Mouse (Mus musculus): ENCODE measurements around the gene Muc1. TPM values are rescaled to one million over a fixed set of nuclear protein-coding genes. Genes with fewer than 3 reads are reported as not detected.
"Not testable (repeated sequence)": the region's sequence is repeated elsewhere in the genome, so short reads cannot be mapped to it uniquely, and the experiment has no call there.

Muc1 gene
- polyA plus RNA-seq, 1 experiment from 2014 or later: 0.74 TPM

GRCm38 (mm10) chr3:89214681-89215411 is 14.0 kb upstream of the Muc1 start, which contains the start of gene Thbs3:
TSS of gene Thbs3 (plus strand) at chr3:89215180.
- under 1% methylated on average over 19 of the region's 19 CpGs for WGBS
- H3K4me1 ChIP-seq: peaks cover 41% of the 10 kb centered on the region
- DNase-seq (ENCODE audit: low spot score): peak; percentile 64
- H3K36me3 ChIP-seq: peaks cover 27% of the 10 kb centered on the region
- H3K9me3 ChIP-seq (replicated peaks): no peaks in the 10 kb centered on the region
- H3K4me3 ChIP-seq: peak within 1 kb of the TSS; percentile 78
- peak within 1 kb of the TSS; percentile 96 for H3K27ac ChIP-seq
- H3K27me3 ChIP-seq (ENCODE audit: low read depth, poor library complexity, severe bottlenecking): no peaks in the 10 kb centered on the region

GRCm38 (mm10) chr3:89215853-89216252 is 13.0 kb upstream of the Muc1 start:
- peaks cover 44% of the 10 kb centered on the region for H3K4me1 ChIP-seq
- 0% methylated on average over 6 of the region's 6 CpGs for WGBS

GRCm38 (mm10) chr3:89216407-89216806 is 12.4 kb upstream of the Muc1 start:
- H3K27me3 ChIP-seq (ENCODE audit: low read depth, poor library complexity, severe bottlenecking); DNase-seq (ENCODE audit: low spot score); H3K4me3 ChIP-seq; H3K27ac ChIP-seq; H3K9me3 ChIP-seq (replicated peaks): not testable (repeated sequence)
- WGBS: 79% methylated on average over 7 of the region's 7 CpGs
- peaks cover 19% of the 10 kb centered on the region for H3K36me3 ChIP-seq
- peaks cover 49% of the 10 kb centered on the region for H3K4me1 ChIP-seq

More at GRCm38 (mm10) chr3:89215853-89216252, 13.0 kb upstream of the Muc1 start:
- Histone ChIP-seq H3K9me3 (replicated peaks) (no peaks in the 10 kb centered on the region), H3K27me3 (ENCODE audit: low read depth, poor library complexity, severe bottlenecking) (no peaks in the 10 kb centered on the region), H3K4me3 (peak overlapping the region; percentile 78), H3K27ac (peak overlapping the region; percentile 96), H3K36me3 (peaks cover 17% of the 10 kb centered on the region)
- peak; percentile 87 for DNase-seq (ENCODE audit: low spot score)

- H3K9me3 ChIP-seq (replicated peaks): no peaks in the 10 kb centered on the region
- peaks cover 40% of the 10 kb centered on the region for H3K4me1 ChIP-seq
- H3K27ac ChIP-seq: no peak overlapping the region
- H3K4me3 ChIP-seq: no peak overlapping the region
- no peak for DNase-seq (ENCODE audit: low spot score)
- peaks cover 21% of the 10 kb centered on the region for H3K36me3 ChIP-seq
- no peaks in the 10 kb centered on the region for H3K27me3 ChIP-seq (ENCODE audit: low read depth, poor library complexity, severe bottlenecking)
- 92% methylated on average over 1 of the region's 1 CpGs for WGBS
These were observed 10.6 kb upstream of the Muc1 start for GRCm38 (mm10) chr3:89218271-89218670.

GRCm38 (mm10) chr3:89219546-89219945 is 9.3 kb upstream of the Muc1 start:
- whole genome bisulfite sequencing: 42% methylated on average over 8 of the region's 8 CpGs
- no peak for DNase-seq (ENCODE audit: low spot score)
- peaks cover 34% of the 10 kb centered on the region for H3K36me3 ChIP-seq
- peaks cover 1% of the 10 kb centered on the region; the same call in 1 of the 2 replicates for H3K27me3 ChIP-seq (ENCODE audit: low read depth, poor library complexity, severe bottlenecking)
- no peaks in the 10 kb centered on the region for H3K9me3 ChIP-seq (replicated peaks)
- peaks cover 35% of the 10 kb centered on the region for H3K4me1 ChIP-seq
- H3K4me3 ChIP-seq: no peak overlapping the region
- no peak overlapping the region for H3K27ac ChIP-seq

GRCm38 (mm10) chr3:89221167-89221566 is 7.7 kb upstream of the Muc1 start:
- DNase-seq (ENCODE audit: low spot score): no peak
- no peak overlapping the region for H3K27ac ChIP-seq
- H3K9me3 ChIP-seq (replicated peaks): no peaks in the 10 kb centered on the region
- H3K27me3 ChIP-seq (ENCODE audit: low read depth, poor library complexity, severe bottlenecking): peaks cover 17% of the 10 kb centered on the region
- H3K4me3 ChIP-seq: no peak overlapping the region
- WGBS: 49% methylated on average over 5 of the region's 5 CpGs
- peaks cover 34% of the 10 kb centered on the region for H3K4me1 ChIP-seq
- peaks cover 43% of the 10 kb centered on the region for H3K36me3 ChIP-seq

- H3K36me3 ChIP-seq: peaks cover 40% of the 10 kb centered on the region
- no peak for DNase-seq (ENCODE audit: low spot score)
- peaks cover 52% of the 10 kb centered on the region for H3K4me1 ChIP-seq
- 81% methylated on average over 11 of the region's 11 CpGs for WGBS
- peaks cover 39% of the 10 kb centered on the region for H3K27me3 ChIP-seq (ENCODE audit: low read depth, poor library complexity, severe bottlenecking)
- no peaks in the 10 kb centered on the region for H3K9me3 ChIP-seq (replicated peaks)
- no peak overlapping the region for H3K27ac ChIP-seq
- H3K4me3 ChIP-seq: no peak overlapping the region
These were observed 4.1 kb upstream of the Muc1 start for GRCm38 (mm10) chr3:89224796-89225195.

GRCm38 (mm10) chr3:89225321-89225815 is 3.5 kb upstream of the Muc1 start:
- peaks cover 50% of the 10 kb centered on the region for H3K4me1 ChIP-seq
- peaks cover 40% of the 10 kb centered on the region for H3K36me3 ChIP-seq
- peak overlapping the region; percentile 87; the same call in 1 of the 2 replicates for H3K27ac ChIP-seq
- WGBS: 54% methylated on average over 12 of the region's 12 CpGs
- DNase-seq (ENCODE audit: low spot score): no peak
- H3K4me3 ChIP-seq: peak overlapping the region; percentile 66
- peaks cover 45% of the 10 kb centered on the region for H3K27me3 ChIP-seq (ENCODE audit: low read depth, poor library complexity, severe bottlenecking)
- H3K9me3 ChIP-seq (replicated peaks): no peaks in the 10 kb centered on the region

GRCm38 (mm10) chr3:89225918-89226317 is 2.9 kb upstream of the Muc1 start:
- peaks cover 40% of the 10 kb centered on the region for H3K36me3 ChIP-seq
- peak overlapping the region; percentile 66 for H3K4me3 ChIP-seq
- WGBS: 36% methylated on average over 4 of the region's 4 CpGs
- no peak for DNase-seq (ENCODE audit: low spot score)
- peaks cover 50% of the 10 kb centered on the region for H3K27me3 ChIP-seq (ENCODE audit: low read depth, poor library complexity, severe bottlenecking)
- H3K9me3 ChIP-seq (replicated peaks): no peaks in the 10 kb centered on the region
- peak overlapping the region; percentile 87 for H3K27ac ChIP-seq
- peaks cover 48% of the 10 kb centered on the region for H3K4me1 ChIP-seq

GRCm38 (mm10) chr3:89226361-89226760 is 2.5 kb upstream of the Muc1 start:
- peak overlapping the region; percentile 66 for H3K4me3 ChIP-seq
- peaks cover 54% of the 10 kb centered on the region for H3K27me3 ChIP-seq (ENCODE audit: low read depth, poor library complexity, severe bottlenecking)
- no peaks in the 10 kb centered on the region for H3K9me3 ChIP-seq (replicated peaks)
- H3K36me3 ChIP-seq: peaks cover 35% of the 10 kb centered on the region
- WGBS: 15% methylated on average over 11 of the region's 11 CpGs
- no peak for DNase-seq (ENCODE audit: low spot score)
- peak overlapping the region; percentile 87 for H3K27ac ChIP-seq
- peaks cover 44% of the 10 kb centered on the region for H3K4me1 ChIP-seq

GRCm38 (mm10) chr3:89226900-89227299 is 2.0 kb upstream of the Muc1 start, which contains the start of gene Mtx1:
TSS of gene Mtx1 (minus strand) at chr3:89227088.
- Histone ChIP-seq H3K27me3 (ENCODE audit: low read depth, poor library complexity, severe bottlenecking) (peaks cover 60% of the 10 kb centered on the region), H3K4me1 (peaks cover 45% of the 10 kb centered on the region), H3K27ac (peak within 1 kb of the TSS; percentile 87), H3K9me3 (replicated peaks) (no peaks in the 10 kb centered on the region), H3K4me3 (peak within 1 kb of the TSS; percentile 66), H3K36me3 (peaks cover 30% of the 10 kb centered on the region)
- no peak for DNase-seq (ENCODE audit: low spot score)
- under 1% methylated on average over 21 of the region's 21 CpGs for WGBS

GRCm38 (mm10) chr3:89227307-89228179 is 1.3 kb upstream of the Muc1 start:
- Histone ChIP-seq H3K9me3 (replicated peaks) (no peaks in the 10 kb centered on the region), H3K27me3 (ENCODE audit: low read depth, poor library complexity, severe bottlenecking) (peaks cover 61% of the 10 kb centered on the region), H3K4me1 (peaks cover 50% of the 10 kb centered on the region), H3K4me3 (peak overlapping the region; percentile 66), H3K36me3 (peaks cover 27% of the 10 kb centered on the region), H3K27ac (peak overlapping the region; percentile 87)
- peak; percentile 93 for DNase-seq (ENCODE audit: low spot score)
- WGBS: 4% methylated on average over 41 of the region's 41 CpGs

All from limb, embryonic 10.5 days (tissue).